Mouse (Mus musculus): Measurements from ENCODE around the gene Csmd2. TPM values are rescaled to one million over a fixed set of nuclear protein-coding genes. Genes with fewer than 3 reads are reported as not detected.

The Csmd2 gene
- total RNA-seq, 2 experiments from 2014 or later = 43.1 to 48.9 TPM

DNA sequence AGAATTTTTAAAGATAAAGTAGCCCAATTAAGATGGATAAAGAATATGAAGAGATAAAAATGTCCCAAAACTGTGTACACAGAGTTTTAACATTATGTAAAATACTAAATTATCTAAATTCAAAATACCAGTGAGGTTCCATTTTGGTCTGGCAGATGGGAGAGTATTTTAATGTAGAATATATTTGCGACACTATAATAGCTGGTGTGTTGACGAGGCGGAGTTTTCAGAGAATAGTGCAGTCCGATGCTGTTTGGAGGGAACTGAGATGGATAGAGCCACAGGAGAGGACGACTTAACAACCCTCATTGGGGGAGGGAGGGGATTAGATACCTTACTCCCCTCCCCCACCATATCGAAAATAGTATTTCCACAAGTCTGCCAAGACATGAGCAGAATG lies 452.9 kb downstream of the Csmd2 start:
- H3K4me3 ChIP-seq = no peak overlapping the region
- DNase-seq (ENCODE audit: low spot score in 2 of 2) = no peak
- H3K27ac ChIP-seq = no peak overlapping the region
- TF ChIP-seq CTCF (conservative IDR thresholded peaks at IDR 0.05) = no peak

DNA sequence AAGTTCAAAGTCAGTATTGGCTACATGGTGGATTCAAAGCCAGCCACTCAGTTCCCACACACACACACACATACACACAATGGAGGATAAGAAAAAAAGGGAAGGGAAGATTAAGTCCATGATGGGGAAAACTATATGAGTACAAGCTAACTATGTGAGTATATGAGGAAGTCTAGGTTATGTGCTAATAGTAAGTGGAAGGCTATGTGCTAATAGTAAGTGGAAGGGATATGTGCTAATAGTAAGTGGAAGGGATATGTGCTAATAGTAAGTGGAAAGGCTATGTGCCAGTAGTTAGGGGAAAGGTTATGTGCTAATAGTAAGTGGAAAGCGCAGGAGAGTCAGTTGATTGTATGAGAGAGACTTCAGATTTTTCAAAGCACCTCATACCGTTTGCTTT lies 453.6 kb downstream of the Csmd2 start:
- H3K4me3 ChIP-seq = no peak overlapping the region
- no peak overlapping the region for H3K27ac ChIP-seq
- DNase-seq (ENCODE audit: low spot score in 2 of 2) = no peak
- TF ChIP-seq CTCF (conservative IDR thresholded peaks at IDR 0.05) = no peak

DNA sequence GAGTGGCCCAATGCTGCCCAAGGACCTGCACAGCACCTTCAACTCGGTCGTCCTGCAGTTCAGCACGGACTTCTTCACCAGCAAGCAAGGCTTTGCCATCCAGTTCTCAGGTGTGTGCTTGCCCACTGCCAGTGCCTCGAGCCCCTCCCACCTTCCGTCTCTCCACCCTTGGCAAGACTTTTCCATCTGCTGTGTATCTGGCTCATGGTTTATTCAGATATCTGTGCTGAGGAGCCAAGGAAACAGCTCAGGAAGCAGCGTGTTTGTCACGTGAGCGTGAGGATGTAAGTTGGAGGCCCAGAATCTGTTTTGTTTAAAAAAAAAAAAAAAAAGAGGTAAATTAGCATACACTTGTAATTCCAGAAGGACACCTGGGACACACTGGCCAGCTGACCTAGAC lies 455.1 kb downstream of the Csmd2 start:
- Histone ChIP-seq H3K27ac (no peak overlapping the region), H3K4me3 (no peak overlapping the region)
- no peak for DNase-seq (ENCODE audit: low spot score in 2 of 2)
- TF ChIP-seq CTCF (conservative IDR thresholded peaks at IDR 0.05) = no peak

DNA sequence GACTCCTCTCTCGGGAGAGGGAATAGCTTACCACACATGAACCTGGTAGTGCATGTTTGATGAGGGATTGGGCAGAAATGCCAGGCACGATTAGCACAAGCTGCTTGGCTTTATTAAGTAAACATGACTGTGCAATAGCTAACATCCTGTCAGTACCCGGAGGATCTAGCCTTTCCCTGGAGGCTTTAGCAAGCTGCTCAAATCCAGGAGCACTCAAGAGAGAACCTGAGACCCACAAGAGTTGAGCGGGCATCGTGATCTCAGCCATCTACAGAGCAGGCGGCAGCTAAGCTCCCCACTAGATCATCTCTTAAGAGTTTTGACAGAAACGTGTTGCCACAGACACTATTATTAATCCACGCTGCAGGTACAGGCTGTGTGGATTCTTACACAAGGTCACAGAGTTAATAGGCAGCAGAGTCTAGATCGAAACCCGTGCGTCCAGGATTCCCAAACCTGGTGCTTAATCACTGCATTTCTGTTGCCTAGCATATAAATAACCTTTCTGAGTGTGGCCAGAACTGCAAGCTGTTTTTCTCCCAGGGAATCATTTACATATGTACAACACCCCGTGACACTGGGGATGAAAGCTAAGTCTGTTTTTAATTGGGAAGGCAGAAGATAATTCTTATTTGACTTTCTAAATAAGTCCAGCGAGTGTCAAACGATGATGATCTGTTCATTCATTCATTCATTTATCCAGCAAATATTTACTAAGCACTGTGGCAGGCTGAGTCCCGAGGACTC lies 458.0 kb downstream of the Csmd2 start:
- H3K27ac ChIP-seq = peak overlapping the region; percentile 64
- TF ChIP-seq CTCF (conservative IDR thresholded peaks at IDR 0.05) = no peak
- no peak overlapping the region for H3K4me3 ChIP-seq
- no peak for DNase-seq (ENCODE audit: low spot score in 2 of 2)

DNA sequence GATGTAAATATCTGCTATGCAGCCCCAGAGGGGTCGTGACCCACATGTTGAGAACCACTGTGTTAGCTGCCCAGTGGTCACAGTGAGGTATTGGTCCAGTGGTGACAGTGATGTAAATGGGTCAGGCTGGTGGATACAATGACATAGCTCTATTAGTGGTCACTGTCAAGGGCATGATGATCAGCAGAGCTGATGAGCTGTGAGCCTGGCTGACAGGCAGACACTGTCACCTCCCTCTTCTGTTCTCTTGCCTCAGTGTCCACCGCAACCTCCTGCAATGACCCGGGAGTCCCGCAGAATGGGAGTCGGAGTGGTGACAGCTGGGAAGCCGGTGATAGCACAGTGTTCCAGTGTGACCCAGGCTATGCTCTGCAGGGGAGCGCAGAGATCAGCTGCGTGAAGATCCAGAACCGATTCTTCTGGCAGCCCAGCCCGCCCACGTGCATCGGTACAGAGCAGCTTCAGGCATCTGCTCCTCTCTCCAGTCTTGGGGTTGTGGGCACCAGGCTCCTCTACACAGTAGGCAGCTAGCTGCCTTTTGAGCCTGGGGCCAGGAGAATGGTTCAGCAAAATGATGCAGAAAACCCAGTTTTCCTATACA lies 461.3 kb downstream of the Csmd2 start:
- peak in 1 of 2 experiments; percentile 58 for DNase-seq (ENCODE audit: low spot score in 2 of 2)
- TF ChIP-seq CTCF (conservative IDR thresholded peaks at IDR 0.05) = no peak
- Histone ChIP-seq H3K27ac (peak overlapping the region; percentile 59; the same call in 1 of the 2 replicates), H3K4me3 (no peak overlapping the region)

DNA sequence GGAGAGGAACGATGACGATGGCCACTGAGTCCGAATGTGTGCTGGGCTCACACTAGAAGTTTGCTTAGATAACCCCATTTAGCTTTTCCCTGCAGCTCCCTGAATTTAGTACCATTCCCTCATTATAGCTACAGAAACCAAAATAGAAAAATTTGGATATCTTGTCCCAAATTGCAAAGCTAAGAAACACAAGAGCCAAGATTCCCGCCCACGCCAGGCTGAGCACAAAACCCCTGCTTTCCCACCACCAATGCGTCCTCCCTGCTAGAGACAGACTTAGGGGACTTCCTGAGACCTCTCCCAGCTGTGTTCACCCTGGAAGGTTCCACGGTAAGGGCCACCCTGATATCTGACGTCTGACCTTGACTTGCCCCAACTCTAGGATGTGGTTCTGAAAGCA lies 462.5 kb downstream of the Csmd2 start:
- peak overlapping the region; percentile 46; the same call in 1 of the 2 replicates for H3K27ac ChIP-seq
- no peak for DNase-seq (ENCODE audit: low spot score in 2 of 2)
- no peak overlapping the region for H3K4me3 ChIP-seq
- TF ChIP-seq CTCF (conservative IDR thresholded peaks at IDR 0.05) = no peak

DNA sequence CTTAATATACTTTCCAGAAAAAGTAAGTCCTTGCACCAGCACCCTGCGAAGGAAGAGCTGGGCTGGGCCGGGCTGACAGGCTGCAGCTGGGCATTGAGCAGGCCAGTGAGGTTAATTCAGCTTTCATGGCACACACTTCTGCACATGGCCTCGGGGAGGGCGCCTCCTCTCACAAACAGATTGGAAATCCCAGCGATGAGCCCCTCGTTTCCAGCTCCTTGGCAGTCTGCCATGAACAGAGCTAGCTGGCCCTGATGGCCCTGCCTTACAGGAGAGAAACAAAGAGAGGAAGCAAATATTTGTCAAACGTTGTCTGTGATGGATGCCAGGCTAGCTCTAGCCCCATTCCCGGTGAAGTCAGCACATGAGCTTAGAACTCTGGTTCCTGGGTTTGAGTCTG lies 463.3 kb downstream of the Csmd2 start:
- Histone ChIP-seq H3K4me3 (no peak overlapping the region), H3K27ac (peak overlapping the region; percentile 46; the same call in 1 of the 2 replicates)
- no peak for TF ChIP-seq CTCF (conservative IDR thresholded peaks at IDR 0.05)
- peak; percentile 57 to 58 for DNase-seq (ENCODE audit: low spot score in 2 of 2)

DNA sequence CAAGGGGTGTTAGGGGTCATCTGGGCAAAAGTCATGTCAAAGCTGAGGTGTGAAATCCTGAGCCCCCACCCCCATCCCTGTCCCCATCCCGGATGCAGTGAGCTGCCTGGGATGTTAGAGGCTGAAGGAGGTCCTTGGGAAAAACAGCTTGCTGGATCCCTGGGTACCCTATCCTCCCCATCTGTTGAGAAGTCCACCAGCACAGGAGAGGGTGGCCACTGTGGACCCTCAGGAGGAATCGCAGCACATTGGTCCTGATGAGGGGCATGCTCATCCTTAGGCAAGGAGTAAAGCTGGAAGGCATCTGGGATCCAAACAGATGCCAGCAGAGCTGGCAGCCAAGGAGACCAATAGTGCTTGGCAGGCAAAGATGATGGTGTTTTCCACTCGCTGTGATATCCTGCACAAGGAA lies 463.7 kb downstream of the Csmd2 start:
- Histone ChIP-seq H3K4me3 (no peak overlapping the region), H3K27ac (peak overlapping the region; percentile 46; the same call in 1 of the 2 replicates)
- TF ChIP-seq CTCF (conservative IDR thresholded peaks at IDR 0.05) = no peak
- DNase-seq (ENCODE audit: low spot score in 2 of 2) = no peak

DNA sequence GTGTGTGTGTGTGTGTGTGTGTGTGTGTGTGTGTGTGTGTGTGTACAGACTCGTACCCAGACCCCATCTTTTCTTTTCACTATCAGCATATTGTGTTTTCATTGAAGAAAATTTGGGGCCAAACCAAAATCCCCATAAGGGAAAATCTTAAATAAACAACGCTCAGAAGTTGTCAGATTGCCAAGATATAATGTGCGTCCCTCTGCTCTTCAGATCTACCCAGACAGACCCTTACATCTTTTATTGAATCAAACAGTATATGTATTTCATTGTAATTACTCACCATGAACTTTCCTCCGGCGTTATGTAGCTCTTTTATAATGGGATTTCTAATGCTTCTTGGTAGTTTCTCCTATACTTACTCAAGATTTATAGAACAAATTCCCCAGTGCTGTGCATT lies 479.1 kb downstream of the Csmd2 start:
- TF ChIP-seq CTCF (conservative IDR thresholded peaks at IDR 0.05) = no peak
- Histone ChIP-seq H3K27ac (no peak overlapping the region), H3K4me3 (no peak overlapping the region)
- DNase-seq (ENCODE audit: low spot score in 2 of 2) = no peak

DNA sequence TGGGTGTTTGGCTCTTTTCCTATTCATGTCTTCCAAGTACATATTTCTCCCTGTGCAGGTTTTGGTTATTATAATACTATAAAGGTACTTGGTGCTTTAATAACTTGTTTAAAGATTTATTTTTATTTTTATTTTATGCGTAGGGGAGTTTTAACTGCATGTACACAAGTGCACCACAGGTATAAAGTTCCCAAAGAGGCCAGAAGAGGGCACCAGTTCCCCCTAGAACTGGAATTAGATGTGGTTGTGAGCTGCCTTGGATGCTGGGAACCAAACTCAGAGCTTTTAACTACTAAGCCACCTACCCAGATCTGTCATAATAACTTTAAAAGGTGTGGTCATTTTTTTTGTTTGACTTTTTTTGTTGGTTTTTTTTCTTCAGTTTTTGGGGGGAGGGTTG lies 480.4 kb downstream of the Csmd2 start:
- no peak for DNase-seq (ENCODE audit: low spot score in 2 of 2)
- Histone ChIP-seq H3K4me3 (no peak overlapping the region), H3K27ac (no peak overlapping the region)
- peak; percentile 66 for TF ChIP-seq CTCF (conservative IDR thresholded peaks at IDR 0.05)

DNA sequence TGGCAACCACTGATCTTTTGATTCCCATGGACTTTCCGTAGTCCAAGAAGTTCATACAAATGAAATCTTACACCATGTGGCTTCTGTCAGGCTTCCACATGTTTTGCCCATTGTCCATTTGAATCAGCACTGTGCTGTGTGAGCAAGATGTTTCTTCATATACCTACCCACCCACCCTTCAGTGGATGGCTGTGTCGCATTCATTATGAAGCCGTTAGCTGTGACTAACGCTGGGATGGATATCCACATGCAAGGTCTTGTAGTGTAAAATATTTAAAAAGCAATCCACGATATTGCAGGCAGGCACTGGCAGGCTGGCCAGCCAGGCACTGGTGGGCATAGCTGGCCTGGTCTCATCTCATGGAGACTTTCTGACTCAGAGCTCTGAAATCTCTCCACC lies 488.6 kb downstream of the Csmd2 start:
- Histone ChIP-seq H3K27ac (no peak overlapping the region), H3K4me3 (no peak overlapping the region)
- no peak for DNase-seq (ENCODE audit: low spot score in 2 of 2)
- TF ChIP-seq CTCF (conservative IDR thresholded peaks at IDR 0.05) = no peak

DNA sequence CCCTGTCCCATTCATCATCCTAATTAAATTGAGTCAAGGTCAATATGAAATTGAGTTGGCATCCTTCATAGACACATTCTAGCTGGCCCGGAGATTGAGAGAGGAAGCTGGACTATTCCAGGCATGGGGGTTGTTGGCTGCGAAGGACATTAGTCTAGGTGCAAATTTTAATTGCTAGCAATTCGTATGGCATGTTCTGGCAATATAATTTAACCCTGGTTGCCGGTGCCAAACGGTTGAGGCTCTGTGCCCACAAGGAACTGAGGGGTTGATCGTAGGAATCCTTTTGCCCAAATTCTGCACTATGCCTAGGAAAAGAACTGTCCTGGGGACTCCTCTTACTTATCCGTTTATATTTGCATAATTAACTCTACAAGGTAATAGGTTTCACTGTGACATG lies 496.2 kb downstream of the Csmd2 start:
- no peak for TF ChIP-seq CTCF (conservative IDR thresholded peaks at IDR 0.05)
- DNase-seq (ENCODE audit: low spot score in 2 of 2) = no peak
- no peak overlapping the region for H3K4me3 ChIP-seq
- H3K27ac ChIP-seq = no peak overlapping the region

DNA sequence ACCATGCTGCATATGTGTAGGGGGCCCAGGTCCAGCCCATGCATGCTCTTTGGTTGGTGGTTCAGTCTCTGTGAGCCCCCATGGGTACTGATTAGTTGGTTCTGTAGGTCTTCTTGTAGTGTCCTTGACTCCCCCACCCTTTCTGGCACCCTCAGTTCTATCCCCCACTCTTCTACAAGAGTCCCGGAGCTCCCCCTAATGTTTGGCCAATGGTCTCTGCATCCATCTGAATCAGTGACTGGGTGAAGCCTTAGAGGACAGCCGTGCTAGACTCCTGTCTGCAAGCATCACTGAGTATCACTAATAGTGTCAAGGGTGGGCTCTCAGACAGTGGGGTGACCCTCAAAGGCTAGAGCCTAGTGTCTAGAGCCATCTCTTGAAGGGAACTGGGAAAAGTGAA lies 497.0 kb downstream of the Csmd2 start:
- peak; percentile 53 for TF ChIP-seq CTCF (conservative IDR thresholded peaks at IDR 0.05)
- H3K27ac ChIP-seq = no peak overlapping the region
- no peak overlapping the region for H3K4me3 ChIP-seq
- no peak for DNase-seq (ENCODE audit: low spot score in 2 of 2)

DNA sequence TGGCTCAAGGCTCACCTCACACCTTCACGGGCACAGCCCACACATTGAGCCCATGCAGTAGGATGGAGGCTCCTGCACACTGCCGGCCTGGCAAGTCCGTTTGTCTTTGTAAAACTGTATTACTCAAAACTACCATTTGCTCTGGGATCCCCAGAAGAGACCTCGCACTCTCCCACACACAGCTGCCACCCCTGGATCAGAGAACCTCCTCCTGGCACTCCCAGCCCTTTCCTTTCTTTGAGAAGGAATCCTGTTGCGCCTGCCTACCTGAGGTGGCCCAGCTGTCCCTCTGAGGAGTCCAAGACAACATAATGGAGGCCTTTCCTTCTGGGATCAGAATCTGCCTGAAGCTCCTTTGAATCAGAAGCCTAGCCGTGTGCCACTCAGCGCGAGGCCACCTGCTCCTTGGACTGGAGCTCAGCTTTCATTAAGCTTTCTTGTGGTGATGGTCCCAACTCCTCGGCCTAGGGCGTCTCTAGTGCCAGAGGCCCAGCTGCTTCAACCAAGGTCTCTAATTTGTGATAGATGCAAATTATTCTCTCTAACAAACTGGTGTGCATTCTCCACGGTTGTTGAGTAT lies 502.0 kb downstream of the Csmd2 start:
- Histone ChIP-seq H3K4me3 (no peak overlapping the region), H3K27ac (no peak overlapping the region)
- TF ChIP-seq CTCF (conservative IDR thresholded peaks at IDR 0.05) = no peak
- DNase-seq (ENCODE audit: low spot score in 2 of 2) = no peak

Data from layer of hippocampus, adult 2 months (tissue).